ENCODE assay signal across 9 mouse cellular contexts in genomic region chr1:84363967-84364366, GRCm38 (mm10). TPM values are rescaled to one million over a fixed set of nuclear protein-coding genes. Genes with fewer than 3 reads are reported as not detected.
DNase-seq lines count a peak whose midpoint lies in the region; ATAC-seq lines count a peak whose summit lies in the region.
"Had no signal": no experiment of that assay in that cellular context is flagged by ENCODE, and none has a peak within 500 bp of the region (broad histone marks: within the 10 kb centered on the region; RNA-seq: fewer than 3 reads in every experiment).

Gene Pid1 (minus strand): TSS chr1:84364180.

- no peaks in the 10 kb centered on the region for H3K9me3 ChIP-seq in heart, embryonic 11.5 days (replicated peaks; ENCODE audit: control insufficient read depth, low read length)
- H3K9me3 ChIP-seq in forebrain, embryonic 16.5 days (ENCODE audit: control insufficient read depth, low read length) = no peaks in the 10 kb centered on the region
- no peaks in the 10 kb centered on the region for H3K9me3 ChIP-seq in limb, embryonic 15.5 days
- H3K9me3 ChIP-seq: heart, embryonic 13.5 days had no signal

- WGBS in heart, embryonic 11.5 days (ENCODE audit: insufficient replicate concordance) = 87% methylated on average over 8 of the region's 8 CpGs
- WGBS in forebrain, embryonic 16.5 days = 90% methylated on average over 8 of the region's 8 CpGs
- WGBS in limb, embryonic 15.5 days = 85% methylated on average over 8 of the region's 8 CpGs

- no peak within 1 kb of the TSS for H3K4me3 ChIP-seq in heart, embryonic 11.5 days (ENCODE audit: low read depth, low read length)
- H3K4me3 ChIP-seq in forebrain, embryonic 16.5 days (replicated peaks; ENCODE audit: low read length) = no peak within 1 kb of the TSS
- no peak within 1 kb of the TSS for H3K4me3 ChIP-seq in limb, embryonic 15.5 days
- H3K4me3 ChIP-seq: heart, embryonic 13.5 days had no signal

- no peak within 1 kb of the TSS for H3K27ac ChIP-seq in heart, embryonic 11.5 days (ENCODE audit: low read depth, low read length)
- no peak within 1 kb of the TSS for H3K27ac ChIP-seq in forebrain, embryonic 16.5 days (ENCODE audit: low read length)
- no peak within 1 kb of the TSS for H3K27ac ChIP-seq in limb, embryonic 15.5 days
- H3K27ac ChIP-seq: heart, embryonic 13.5 days had no signal

- no peak for ATAC-seq in heart, embryonic 11.5 days (replicated peaks; ENCODE audit: insufficient number of reproducible peaks, low FRiP score, low TSS enrichment)
- ATAC-seq in forebrain, embryonic 16.5 days = no peak
- no peak for ATAC-seq in limb, embryonic 15.5 days (ENCODE audit: insufficient number of reproducible peaks, low FRiP score, low TSS enrichment, low read depth)
- ATAC-seq in erythroblast, adult 5-6 weeks (replicated peaks; ENCODE audit: low FRiP score, poor library complexity, severe bottlenecking) = no peak
- no peak for ATAC-seq in inflammation-experienced regulatory T-cells, adult 6 months

- no peak within 1 kb of the TSS for H3K9ac ChIP-seq in heart, embryonic 11.5 days (ENCODE audit: low read depth, low read length)
- H3K9ac ChIP-seq in forebrain, embryonic 16.5 days (replicated peaks; ENCODE audit: low read depth, low read length) = no peak within 1 kb of the TSS
- H3K9ac ChIP-seq in limb, embryonic 15.5 days = no peak within 1 kb of the TSS
- H3K9ac ChIP-seq: heart, embryonic 13.5 days had no signal

- no peaks in the 10 kb centered on the region for H3K36me3 ChIP-seq in heart, embryonic 11.5 days (ENCODE audit: control insufficient read depth, insufficient read depth, low read length)
- no peaks in the 10 kb centered on the region for H3K36me3 ChIP-seq in forebrain, embryonic 16.5 days (ENCODE audit: control insufficient read depth, insufficient read depth)
- H3K36me3 ChIP-seq in limb, embryonic 15.5 days = no peaks in the 10 kb centered on the region
- H3K36me3 ChIP-seq: heart, embryonic 13.5 days had no signal

- no peak within 1 kb of the TSS for H3K4me2 ChIP-seq in heart, embryonic 11.5 days
- no peak within 1 kb of the TSS for H3K4me2 ChIP-seq in forebrain, embryonic 16.5 days (ENCODE audit: low read length)
- no peak within 1 kb of the TSS for H3K4me2 ChIP-seq in limb, embryonic 15.5 days
- H3K4me2 ChIP-seq: heart, embryonic 13.5 days had no signal

- no peaks in the 10 kb centered on the region for H3K4me1 ChIP-seq in heart, embryonic 11.5 days (ENCODE audit: control insufficient read depth, insufficient read depth, low read length)
- H3K4me1 ChIP-seq in forebrain, embryonic 16.5 days (replicated peaks; ENCODE audit: control insufficient read depth, insufficient read depth, low read length) = peaks cover 5% of the 10 kb centered on the region; the same call in 1 of the 2 replicates
- no peaks in the 10 kb centered on the region for H3K4me1 ChIP-seq in limb, embryonic 15.5 days

- no peaks in the 10 kb centered on the region for H3K27me3 ChIP-seq in heart, embryonic 11.5 days (ENCODE audit: control insufficient read depth, insufficient read depth, low read length)
- H3K27me3 ChIP-seq in forebrain, embryonic 16.5 days (replicated peaks; ENCODE audit: control insufficient read depth, insufficient read depth, low read length) = no peaks in the 10 kb centered on the region
- no peaks in the 10 kb centered on the region for H3K27me3 ChIP-seq in limb, embryonic 15.5 days
- H3K27me3 ChIP-seq: heart, embryonic 13.5 days had no signal

- DNase-seq in heart, adult 11 months = peak; percentile 83
- no peak for DNase-seq in adrenal gland, adult 8-10 months
- DNase-seq in right cerebral cortex, postnatal 10 days (ENCODE audit: low spot score in 2 of 2) = no peak

RNA-seq across cellular contexts. Expression of gene Pid1, which starts in this region (rescaled TPM):
- 4.5 and 5.0 TPM in 2 replicates for polyA plus RNA-seq in heart, embryonic 11.5 days (2014; fragmentation: Nextera tagmentation; extraction: Ambion mirVana)
- 10 to 100 TPM; 20.3 to 41.2 (median 29.3) TPM for total RNA-seq in adrenal gland, adult 8-10 months (2022)
- 58.1 and 67.0 TPM in 2 replicates for polyA plus RNA-seq in forebrain, embryonic 16.5 days (2015; fragmentation: Nextera tagmentation; extraction: Ambion mirVana)
- 43.7 and 47.2 TPM in 2 replicates for polyA plus RNA-seq in limb, embryonic 15.5 days (2015; fragmentation: Nextera tagmentation; extraction: Ambion mirVana)
- total RNA-seq in erythroblast, adult 5-6 weeks (2015; ENCODE audit: low replicate concordance) = 4.0 and 11.7 TPM in 2 replicates
- total RNA-seq in erythroblast, adult 5-6 weeks (2017; ENCODE audit: low replicate concordance) = 8.1 and 8.6 TPM in 2 replicates
- under 1 TPM; 0.23 to 0.80 (median 0.40) TPM for polyA plus RNA-seq in inflammation-experienced regulatory T-cells, adult 6 months (2017; shearing (Covaris generic))
